ENCODE assay signal across 22 mouse cellular contexts in genomic region chr16:74548374-74548773, GRCm38 (mm10).
"Had no signal": no experiment of that assay in that cellular context is flagged by ENCODE, and none has a peak within 500 bp of the region (broad histone marks: within the 10 kb centered on the region; RNA-seq: fewer than 3 reads in every experiment).

No protein-coding gene starts in this region.

- H3K36me3 ChIP-seq: kidney, embryonic 15.5 days; liver, embryonic 13.5 days; midbrain, embryonic 15.5 days; neural tube, embryonic 13.5 days had no signal

- H3K4me1 ChIP-seq: kidney, embryonic 15.5 days; liver, embryonic 13.5 days; midbrain, embryonic 15.5 days; neural tube, embryonic 13.5 days had no signal

- H3K27me3 ChIP-seq: kidney, embryonic 15.5 days; liver, embryonic 13.5 days; midbrain, embryonic 15.5 days; neural tube, embryonic 13.5 days had no signal

- H3K9me3 ChIP-seq: kidney, embryonic 15.5 days; liver, embryonic 13.5 days; midbrain, embryonic 15.5 days; neural tube, embryonic 13.5 days had no signal

- H3K9ac ChIP-seq: kidney, embryonic 15.5 days; liver, embryonic 13.5 days; midbrain, embryonic 15.5 days; neural tube, embryonic 13.5 days had no signal

- H3K4me2 ChIP-seq: kidney, embryonic 15.5 days; liver, embryonic 13.5 days; midbrain, embryonic 11.5 days; midbrain, embryonic 15.5 days; neural tube, embryonic 13.5 days had no signal

- H3K4me3 ChIP-seq: kidney, embryonic 15.5 days; left cerebral cortex, adult 2 months; liver, embryonic 13.5 days; midbrain, embryonic 15.5 days; myocyte; neural tube, embryonic 13.5 days had no signal

- ATAC-seq: midbrain, embryonic 15.5 days had no signal

- H3K27ac ChIP-seq: kidney, embryonic 15.5 days; left cerebral cortex, adult 2 months; liver, embryonic 13.5 days; midbrain, embryonic 15.5 days; neural tube, embryonic 13.5 days; stomach, postnatal 0 days had no signal

- DNase-seq: kidney, adult 11 months; kidney, postnatal 10 days; kidney, postnatal 4 days; layer of hippocampus, adult 9-11 months; layer of hippocampus, postnatal 36 days; liver, embryonic 13.5 days; lung, adult 2 months; lung, postnatal 14 days; lung, postnatal 4 days; right cerebral cortex, adult 18-20 months; right cerebral cortex, postnatal 14 days; right cerebral cortex, postnatal 4 days; thymus, adult 2 months; thymus, postnatal 14 days; thymus, postnatal 4 days had no signal
